Comparison of ENCODE assay signal across 9 mouse cellular contexts in genomic region chr16:26782331-26782730, GRCm38 (mm10).
A peak's percentile ranks its signal among the peaks of the same experiment; 100 is the strongest.
DNase-seq lines count a peak whose midpoint lies in the region; ATAC-seq and TF ChIP-seq lines count a peak whose summit lies in the region.
"Had no signal": no experiment of that assay in that cellular context is flagged by ENCODE, and none has a peak within 500 bp of the region (broad histone marks: within the 10 kb centered on the region; RNA-seq: fewer than 3 reads in every experiment).

No protein-coding gene starts in this region.

- no peaks in the 10 kb centered on the region for H3K79me2 ChIP-seq in heart, adult 2 months (replicated peaks; ENCODE audit: control insufficient read depth, insufficient read depth, low read length)

- no peaks in the 10 kb centered on the region for H3K36me3 ChIP-seq in heart, adult 2 months (ENCODE audit: control insufficient read depth, insufficient read depth, low read length)
- H3K36me3 ChIP-seq in heart, embryonic 11.5 days (ENCODE audit: control insufficient read depth, insufficient read depth, low read length) = no peaks in the 10 kb centered on the region
- no peaks in the 10 kb centered on the region for H3K36me3 ChIP-seq in liver, postnatal 0 days (replicated peaks; ENCODE audit: insufficient read depth, low read length)
- no peaks in the 10 kb centered on the region for H3K36me3 ChIP-seq in liver, embryonic 11.5 days (ENCODE audit: control insufficient read depth, insufficient read depth, low read length)
- H3K36me3 ChIP-seq: lung, embryonic 15.5 days had no signal

- H3K27ac ChIP-seq in heart, adult 2 months = no peak overlapping the region
- H3K27ac ChIP-seq in heart, embryonic 11.5 days (ENCODE audit: low read depth, low read length) = no peak overlapping the region
- no peak overlapping the region for H3K27ac ChIP-seq in liver, postnatal 0 days (ENCODE audit: low read depth)
- H3K27ac ChIP-seq in liver, embryonic 11.5 days (ENCODE audit: low read depth, low read length) = no peak overlapping the region
- H3K27ac ChIP-seq: lung, embryonic 15.5 days had no signal

- intact Hi-C loops in heart, adult 2 months (cut with DNase I) = no loop called here

- no peak for ATAC-seq in heart, embryonic 11.5 days (replicated peaks; ENCODE audit: insufficient number of reproducible peaks, low FRiP score, low TSS enrichment)
- ATAC-seq in liver, postnatal 0 days = no peak
- no peak for ATAC-seq in liver, embryonic 11.5 days (replicated peaks; ENCODE audit: low FRiP score)
- ATAC-seq in CD4-positive, CD25-positive, alpha-beta regulatory T cell, adult 4 months = no peak

- no peak for TF ChIP-seq POLR2A in heart, adult 2 months (IDR thresholded peaks at IDR 0.05; ENCODE audit: insufficient read depth, low read depth, low read length)

- H3K4me1 ChIP-seq in heart, adult 2 months (ENCODE audit: control insufficient read depth, insufficient read depth, low read length) = no peaks in the 10 kb centered on the region
- H3K4me1 ChIP-seq in heart, embryonic 11.5 days (ENCODE audit: control insufficient read depth, insufficient read depth, low read length) = no peaks in the 10 kb centered on the region
- H3K4me1 ChIP-seq in liver, postnatal 0 days (ENCODE audit: insufficient read depth) = no peaks in the 10 kb centered on the region
- H3K4me1 ChIP-seq in liver, embryonic 11.5 days (replicated peaks; ENCODE audit: control insufficient read depth, insufficient read depth, low read length) = no peaks in the 10 kb centered on the region
- H3K4me1 ChIP-seq: lung, embryonic 15.5 days had no signal

- no peak overlapping the region for H3K9ac ChIP-seq in heart, adult 2 months (ENCODE audit: low read depth, low read length)
- no peak overlapping the region for H3K9ac ChIP-seq in heart, embryonic 11.5 days (ENCODE audit: low read depth, low read length)
- H3K9ac ChIP-seq in liver, postnatal 0 days (replicated peaks) = no peak overlapping the region
- no peak overlapping the region for H3K9ac ChIP-seq in liver, embryonic 11.5 days (ENCODE audit: low read depth, low read length)
- H3K9ac ChIP-seq: lung, embryonic 15.5 days had no signal

- 70% methylated on average over 2 of the region's 2 CpGs for WGBS in heart, adult 2 months
- WGBS in heart, embryonic 11.5 days (ENCODE audit: insufficient replicate concordance) = 67% methylated on average over 2 of the region's 2 CpGs
- WGBS in liver, postnatal 0 days (ENCODE audit: insufficient replicate concordance) = 65% methylated on average over 2 of the region's 2 CpGs
- WGBS in liver, embryonic 11.5 days = 78% methylated on average over 2 of the region's 2 CpGs

- TF ChIP-seq CTCF in heart, adult 2 months (IDR thresholded peaks at IDR 0.05) = peak; percentile 35
- TF ChIP-seq CTCF in liver, postnatal 0 days (IDR thresholded peaks at IDR 0.05; ENCODE audit: low read depth) = peak; percentile 33

- no peak overlapping the region for H3K4me3 ChIP-seq in heart, adult 2 months
- no peak overlapping the region for H3K4me3 ChIP-seq in heart, embryonic 11.5 days (ENCODE audit: low read depth, low read length)
- no peak overlapping the region for H3K4me3 ChIP-seq in liver, postnatal 0 days (ENCODE audit: low read depth, low read length)
- no peak overlapping the region for H3K4me3 ChIP-seq in liver, embryonic 11.5 days (ENCODE audit: low read depth, low read length)
- H3K4me3 ChIP-seq: lung, embryonic 15.5 days had no signal

- no peaks in the 10 kb centered on the region for H3K27me3 ChIP-seq in heart, adult 2 months (ENCODE audit: control insufficient read depth, insufficient read depth, low read length)
- no peaks in the 10 kb centered on the region for H3K27me3 ChIP-seq in heart, embryonic 11.5 days (ENCODE audit: control insufficient read depth, insufficient read depth, low read length)
- no peaks in the 10 kb centered on the region for H3K27me3 ChIP-seq in liver, postnatal 0 days (ENCODE audit: insufficient read depth, low read length)
- H3K27me3 ChIP-seq in liver, embryonic 11.5 days (replicated peaks; ENCODE audit: control insufficient read depth, insufficient read depth, low read length) = no peaks in the 10 kb centered on the region
- H3K27me3 ChIP-seq: lung, embryonic 15.5 days had no signal

- H3K9me3 ChIP-seq in heart, embryonic 11.5 days (replicated peaks; ENCODE audit: control insufficient read depth, low read length) = no peaks in the 10 kb centered on the region
- H3K9me3 ChIP-seq in liver, postnatal 0 days (ENCODE audit: low read length) = no peaks in the 10 kb centered on the region
- no peaks in the 10 kb centered on the region for H3K9me3 ChIP-seq in liver, embryonic 11.5 days (ENCODE audit: control insufficient read depth, low read length)
- H3K9me3 ChIP-seq: lung, embryonic 15.5 days had no signal

- no peak for DNase-seq in heart, adult 2 months
- DNase-seq in liver, postnatal 0 days = no peak
- no peak for DNase-seq in liver, embryonic 11.5 days (ENCODE audit: low spot score)
- DNase-seq in R1 (ENCODE audit: low read depth, low spot score) = peak; percentile 14
- DNase-seq in layer of hippocampus, adult 9-11 months = peak; percentile 20
- no peak for DNase-seq in thymus, adult 18-20 months

- no peak for TF ChIP-seq EP300 in heart, adult 2 months (IDR thresholded peaks at IDR 0.05; ENCODE audit: insufficient read depth, low read depth, low read length)
- no peak for TF ChIP-seq EP300 in liver, postnatal 0 days (IDR thresholded peaks at IDR 0.05; ENCODE audit: low read depth)

- no peak overlapping the region for H3K4me2 ChIP-seq in heart, embryonic 11.5 days
- H3K4me2 ChIP-seq in liver, postnatal 0 days (ENCODE audit: low read depth, low read length) = no peak overlapping the region
- no peak overlapping the region for H3K4me2 ChIP-seq in liver, embryonic 11.5 days
- H3K4me2 ChIP-seq: lung, embryonic 15.5 days had no signal

Comparison
In these comparisons a context has a peak if more than half of its experiments do, and no peak if none do; other contexts are left out.
1. DNase-seq: peak in R1 (single experiment) and layer of hippocampus, adult 9-11 months (single experiment); none in heart, adult 2 months (0 of 2), liver, postnatal 0 days (single experiment), liver, embryonic 11.5 days (single experiment) and thymus, adult 18-20 months (0 of 2).